Mouse (Mus musculus): ENCODE results near the gene Best1.

DNA sequence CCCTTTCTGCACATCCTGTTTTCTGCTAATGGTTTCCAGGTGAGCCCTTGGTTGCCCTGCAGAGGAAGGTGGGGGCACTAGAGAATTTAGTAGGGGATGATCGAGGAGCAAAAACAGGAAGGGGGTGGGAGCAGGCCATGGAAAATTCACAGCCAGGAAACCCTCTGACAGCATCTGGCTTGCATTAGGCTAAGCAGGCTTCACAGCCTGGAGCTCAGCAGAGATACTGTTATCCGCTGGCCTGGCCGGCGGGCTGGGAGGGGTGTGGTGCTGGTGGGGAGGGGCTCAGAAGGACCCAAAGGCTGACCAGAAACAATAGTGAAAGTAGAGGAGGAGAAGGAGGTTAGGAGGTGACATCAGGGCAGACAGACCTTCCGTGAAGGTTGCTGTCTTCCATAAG is 12.5 kb upstream of the Best1 start:
- TF ChIP-seq CTCF (IDR thresholded peaks at IDR 0.05; ENCODE audit: borderline replicate concordance, control insufficient read depth, extremely low read depth, insufficient read depth, low read length, poor library complexity) = no peak
- no peak for TF ChIP-seq POLR2A (IDR thresholded peaks at IDR 0.05; ENCODE audit: control insufficient read depth, extremely low read depth, insufficient read depth, low read length, poor library complexity)
